Mouse (Mus musculus): ENCODE data around the gene Glrx3.

GRCm38 (mm10) chr7:137471431-137472120 is 34.2 kb downstream of the Glrx3 start:
- no peak for TF ChIP-seq TCF12 (IDR thresholded peaks at IDR 0.05; ENCODE audit: insufficient read depth, poor library complexity, severe bottlenecking)
- no peak for TF ChIP-seq POLR2A (IDR thresholded peaks at IDR 0.05; ENCODE audit: insufficient read length, low read depth)
- no peak for TF ChIP-seq USF1 (IDR thresholded peaks at IDR 0.05; ENCODE audit: low read depth)
- TF ChIP-seq MYOG (IDR thresholded peaks at IDR 0.05; ENCODE audit: control insufficient read depth in 1 of 3, insufficient read depth in 1 of 3, insufficient read length in 2 of 3, low read depth in 2 of 3), result no peak
- no peak for TF ChIP-seq MAX (IDR thresholded peaks at IDR 0.05; ENCODE audit: low read depth)
- peak; percentile 42 for TF ChIP-seq POLR2AphosphoS2 (IDR thresholded peaks at IDR 0.05; ENCODE audit: insufficient read length, low read depth)
